Mouse (Mus musculus) heart, postnatal 0 days (tissue): ENCODE data around the gene Trpv4. TPM values are rescaled to one million over a fixed set of nuclear protein-coding genes. Genes with fewer than 3 reads are reported as not detected.

ENCODE experiments used
- ATAC-seq: fragments of 200-750 bp; cut with Nextera tagmentation; 2 replicates; pipeline ENCODE4 v1.8.0; 2017; ENCODE audit warnings: low read depth, moderate number of reproducible peaks, moderate library complexity; ENCODE audit not compliant: insufficient read depth
- DNase-seq: peaks from one replicate; pipeline ENCODE4 v3.0.0-alpha.2; 2016; ENCODE audit warnings: low spot score
- H3K27ac ChIP-seq: fragments of 300-500 bp; sonication (generic); 2 replicates; pipeline ENCODE4 v1.5.1; 2014; ENCODE audit warnings: low read depth, mild to moderate bottlenecking
- H3K27me3 ChIP-seq: fragments of 300-500 bp; sonication (generic); 2 replicates; pipeline ENCODE4 v1.6.1; 2014; ENCODE audit warnings: low read length, mixed read lengths; ENCODE audit not compliant: control insufficient read depth, insufficient read depth
- H3K36me3 ChIP-seq: fragments of 300-500 bp; sonication (generic); replicated peaks from 2 replicates; pipeline ENCODE4 v1.6.1; 2014; ENCODE audit warnings: low read length, mixed read lengths; ENCODE audit not compliant: control insufficient read depth, insufficient read depth
- H3K4me1 ChIP-seq: fragments of 300-500 bp; sonication (generic); 2 replicates; pipeline ENCODE4 v1.6.1; 2014; ENCODE audit warnings: antibody characterized with exemption; ENCODE audit not compliant: control insufficient read depth, insufficient read depth
- H3K4me2 ChIP-seq: fragments of 300-500 bp; sonication (generic); 2 replicates; pipeline ENCODE4 v1.6.1; 2014; ENCODE audit warnings: low read depth, mild to moderate bottlenecking, low read length, moderate library complexity
- H3K4me3 ChIP-seq: fragments of 300-500 bp; sonication (generic); 2 replicates; pipeline ENCODE4 v1.5.1; 2014; ENCODE audit warnings: low read depth, low read length
- H3K9ac ChIP-seq: fragments of 300-500 bp; sonication (generic); replicated peaks from 2 replicates; pipeline ENCODE4 v1.6.1; 2014; ENCODE audit warnings: low read depth, low read length, mixed read lengths
- H3K9me3 ChIP-seq: fragments of 300-500 bp; sonication (generic); replicated peaks from 2 replicates; pipeline ENCODE4 v1.6.1; 2016; ENCODE audit warnings: low read length; ENCODE audit not compliant: control insufficient read depth
- CTCF ChIP-seq: IDR thresholded peaks from 2 replicates; pipeline ENCODE4 v1.5.1; 2016; ENCODE audit warnings: antibody characterized with exemption, control low read depth, low read depth
- EP300 ChIP-seq: IDR thresholded peaks from 2 replicates; pipeline ENCODE4 v1.6.1; 2016; ENCODE audit warnings: antibody characterized with exemption, low read depth
- WGBS: fragments of 180-500 bp; shearing (Covaris S2); extraction: QIAGEN DNeasy Blood & Tissue Kit; methylation state at CpG from one replicate; pipeline ENCODE4 v1.1.7; 2014; 5-methylcytosine and 5-hydroxymethylcytosine counted together
- polyA plus RNA-seq: library from polyadenylated mRNA; unstranded; fragments of >200 nt; fragmentation: Nextera tagmentation; extraction: Ambion mirVana; gene quantifications from 2 replicates; pipeline ENCODE4 v1.2.1, GENCODE M21; 2015
- total RNA-seq: library from RNA; depleted of rRNA; stranded (reverse); fragments of >200 nt; gene quantifications from 2 replicates; pipeline ENCODE4 v1.2.3, GENCODE M21; 2014; ENCODE audit warnings: low replicate concordance

The Trpv4 gene
- total and polyA plus RNA-seq, 2 experiments from 2014 or later = 0.87 to 2.3 TPM

- whole genome bisulfite sequencing = 74% methylated on average over 4 of the region's 4 CpGs
- H3K4me1 ChIP-seq = no peaks in the 10 kb centered on the region
- no peak for TF ChIP-seq EP300
- TF ChIP-seq CTCF = no peak
- H3K27ac ChIP-seq = no peak overlapping the region
- no peak overlapping the region for H3K4me2 ChIP-seq
- H3K9ac ChIP-seq = no peak overlapping the region
- H3K4me3 ChIP-seq = no peak overlapping the region
- DNase-seq (no peak), ATAC-seq (no peak)
- no peaks in the 10 kb centered on the region for H3K36me3 ChIP-seq
- H3K27me3 ChIP-seq = peaks cover 8% of the 10 kb centered on the region; the same call in 1 of the 2 replicates
- H3K9me3 ChIP-seq = no peaks in the 10 kb centered on the region
Observed at GRCm38 (mm10) chr5:114664139-114664538, 5.9 kb upstream of the Trpv4 start.

- TF ChIP-seq EP300 (no peak), CTCF (no peak)
- WGBS = 60% methylated on average over 6 of the region's 6 CpGs
- peaks cover 5% of the 10 kb centered on the region for H3K4me1 ChIP-seq
- no peak overlapping the region for H3K4me2 ChIP-seq
- H3K9me3 ChIP-seq = no peaks in the 10 kb centered on the region
- no peak overlapping the region for H3K9ac ChIP-seq
- ATAC-seq (no peak), DNase-seq (no peak)
- H3K36me3 ChIP-seq = no peaks in the 10 kb centered on the region
- no peak overlapping the region for H3K4me3 ChIP-seq
- peaks cover 37% of the 10 kb centered on the region for H3K27me3 ChIP-seq
- H3K27ac ChIP-seq = no peak overlapping the region
Observed at GRCm38 (mm10) chr5:114661029-114661428, 2.8 kb upstream of the Trpv4 start.

GRCm38 (mm10) chr5:114657426-114657825 is 795 bp downstream of the Trpv4 start:
- no peak overlapping the region for H3K9ac ChIP-seq
- no peak for TF ChIP-seq EP300
- TF ChIP-seq CTCF = no peak
- H3K4me3 ChIP-seq = peak overlapping the region; percentile 52
- H3K36me3 ChIP-seq = no peaks in the 10 kb centered on the region
- DNase-seq (no peak), ATAC-seq (no peak)
- peaks cover 61% of the 10 kb centered on the region for H3K27me3 ChIP-seq
- no peaks in the 10 kb centered on the region for H3K9me3 ChIP-seq
- peaks cover 5% of the 10 kb centered on the region for H3K4me1 ChIP-seq
- H3K4me2 ChIP-seq = peak overlapping the region; percentile 79
- WGBS = 29% methylated on average over 10 of the region's 10 CpGs
- no peak overlapping the region for H3K27ac ChIP-seq

- no peak overlapping the region for H3K27ac ChIP-seq
- 84% methylated on average over 7 of the region's 7 CpGs for WGBS
- H3K4me3 ChIP-seq = no peak overlapping the region
- no peak for TF ChIP-seq EP300
- TF ChIP-seq CTCF = no peak
- no peak overlapping the region for H3K4me2 ChIP-seq
- H3K9me3 ChIP-seq = no peaks in the 10 kb centered on the region
- H3K4me1 ChIP-seq = peaks cover 6% of the 10 kb centered on the region
- no peak for DNase-seq
- no peaks in the 10 kb centered on the region for H3K36me3 ChIP-seq
- H3K9ac ChIP-seq = no peak overlapping the region
- no peak for ATAC-seq
- H3K27me3 ChIP-seq = peaks cover 65% of the 10 kb centered on the region
Observed at GRCm38 (mm10) chr5:114656305-114656704, 1.9 kb downstream of the Trpv4 start.

GRCm38 (mm10) chr5:114655721-114656120 is 2.5 kb downstream of the Trpv4 start:
- no peak for DNase-seq
- H3K27me3 ChIP-seq = peaks cover 70% of the 10 kb centered on the region
- no peak for ATAC-seq
- no peak for TF ChIP-seq CTCF
- no peak for TF ChIP-seq EP300
- H3K4me2 ChIP-seq = no peak overlapping the region
- 90% methylated on average over 5 of the region's 5 CpGs for WGBS
- H3K4me3 ChIP-seq = no peak overlapping the region
- H3K27ac ChIP-seq = no peak overlapping the region
- peaks cover 11% of the 10 kb centered on the region for H3K4me1 ChIP-seq
- H3K36me3 ChIP-seq = no peaks in the 10 kb centered on the region
- H3K9ac ChIP-seq = no peak overlapping the region
- no peaks in the 10 kb centered on the region for H3K9me3 ChIP-seq
